Mouse (Mus musculus): ENCODE measurements around the gene Olfr573-ps1.

Olfr573-ps1 gene

GRCm38 (mm10) chr7:102942475-102942874, at the start of gene Olfr573-ps1:
Olfr573-ps1 (minus strand) TSS chr7:102942575.
- DNase-seq (ENCODE audit: low spot score in 2 of 2) = no peak

DNA sequence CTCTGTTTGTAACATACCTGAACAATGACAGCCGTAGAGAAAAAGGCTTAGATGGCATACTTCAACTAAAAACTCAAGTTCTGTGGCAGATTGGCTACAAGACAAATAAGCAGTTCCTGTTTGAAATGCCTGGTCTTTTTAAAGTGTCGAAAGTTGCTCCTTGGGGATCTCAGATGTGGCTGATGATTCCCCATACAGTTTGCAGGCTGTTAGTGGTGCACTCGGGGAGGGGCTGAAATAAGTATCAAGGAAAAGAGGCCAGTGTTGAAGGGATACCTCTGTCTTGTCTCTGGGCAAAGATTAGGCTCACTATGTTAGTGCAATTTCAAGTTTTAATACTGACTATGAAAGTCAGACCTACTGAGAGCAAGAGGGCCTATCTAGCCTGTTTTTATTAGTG, 46.8 kb upstream of the Olfr573-ps1 start, which contains the start of gene Olfr578:
TSS of gene Olfr578 (minus strand) at position 101 of the 400 bp plus-strand sequence.
- no peak for DNase-seq (ENCODE audit: low spot score in 2 of 2)

- no peak for DNase-seq (ENCODE audit: low spot score in 2 of 2)
These were observed 33.5 kb upstream of the Olfr573-ps1 start, which contains the start of gene Olfr577 for GRCm38 (mm10) chr7:102975843-102976242. Olfr577 (minus strand) TSS chr7:102975943.

- DNase-seq (ENCODE audit: low spot score in 2 of 2) = no peak
These were observed 32.0 kb upstream of the Olfr573-ps1 start for GRCm38 (mm10) chr7:102974399-102974798.

DNA sequence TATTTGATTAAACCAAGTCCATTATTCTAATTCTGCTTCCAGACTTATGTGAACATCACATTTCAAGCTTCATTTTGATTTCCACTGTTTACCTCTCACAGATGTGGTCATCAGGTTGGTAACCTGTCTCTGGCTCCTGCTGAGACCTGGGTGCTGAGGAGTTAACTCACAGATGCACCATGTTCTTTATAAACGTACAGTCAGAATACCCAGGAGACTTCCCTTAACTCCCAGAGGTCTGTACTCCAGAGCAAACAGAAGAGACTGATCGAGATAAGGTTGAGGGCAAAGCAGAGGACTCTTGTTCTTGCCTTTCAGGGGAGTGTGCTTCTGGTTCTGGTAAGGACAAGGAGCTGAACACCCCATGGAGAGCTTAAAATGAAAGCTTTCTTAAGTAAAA, 20.0 kb upstream of the Olfr573-ps1 start, which contains the start of gene Olfr576:
TSS of gene Olfr576 (plus strand) at position 301 of the 400 bp plus-strand sequence.
- no peak for DNase-seq (ENCODE audit: low spot score in 2 of 2)

GRCm38 (mm10) chr7:102958593-102958992, 16.2 kb upstream of the Olfr573-ps1 start, which contains the start of gene Olfr575:
Olfr575 (minus strand) TSS chr7:102958775.
- no peak for DNase-seq (ENCODE audit: low spot score in 2 of 2)

DNA sequence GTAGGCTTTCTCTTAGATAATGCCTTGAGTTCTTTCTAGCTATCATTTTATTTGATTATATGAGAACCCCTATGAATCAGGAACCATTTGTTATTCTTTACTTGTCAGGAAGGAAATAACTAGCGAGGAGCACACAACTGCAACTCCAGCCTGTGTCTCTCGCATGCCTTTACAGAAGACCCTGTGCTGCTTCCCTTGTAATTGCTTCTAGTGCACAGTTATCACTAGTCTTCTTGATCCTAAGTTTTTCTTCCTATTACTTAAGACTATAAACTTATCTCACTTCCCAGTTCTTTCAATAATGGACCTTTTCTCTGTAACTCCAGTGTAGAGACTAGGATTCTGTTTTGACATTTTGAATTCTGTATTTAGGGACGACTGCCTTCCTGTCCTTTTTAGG, 15.8 kb upstream of the Olfr573-ps1 start:
- DNase-seq (ENCODE audit: low spot score in 2 of 2) = no peak

DNA sequence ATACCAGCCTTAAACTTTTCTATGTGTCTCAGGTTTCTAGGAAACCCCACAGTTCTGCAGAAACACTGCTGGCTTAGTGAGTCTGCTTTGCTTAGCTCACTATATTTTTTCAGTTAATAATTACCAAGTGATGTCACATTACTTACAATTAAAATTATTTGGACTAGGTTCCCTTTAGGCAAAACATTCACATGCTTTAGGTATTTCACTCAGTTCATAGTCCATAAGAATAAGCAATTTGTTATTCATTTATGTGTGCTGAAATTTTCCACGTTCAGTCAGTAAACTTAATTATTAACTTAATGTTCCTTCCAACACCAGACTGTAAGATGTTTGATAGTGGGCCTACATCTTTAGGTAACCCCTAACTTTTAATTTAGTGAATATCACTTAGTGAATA, 8.4 kb upstream of the Olfr573-ps1 start:
- DNase-seq (ENCODE audit: low spot score in 2 of 2) = no peak

DNA sequence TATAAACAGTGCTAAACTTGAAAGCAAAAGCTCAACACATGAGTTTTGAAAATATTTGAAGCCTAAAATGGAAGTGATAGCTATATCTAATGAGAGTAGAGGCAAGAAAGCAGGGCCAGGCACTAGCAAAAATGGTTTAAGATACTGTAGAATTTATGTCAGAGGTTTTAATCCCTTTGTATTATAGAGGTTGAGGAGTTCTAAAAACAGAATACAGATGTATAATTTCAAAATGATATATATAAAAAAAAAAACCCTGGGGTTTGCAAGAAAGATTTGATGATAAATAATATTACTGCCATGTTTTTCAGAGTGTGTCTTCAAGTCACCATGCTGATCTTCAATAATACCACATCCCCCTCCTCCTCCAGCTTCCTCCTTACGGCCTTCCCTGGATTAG, 5.8 kb upstream of the Olfr573-ps1 start, which contains the start of gene Olfr574:
TSS of gene Olfr574 (plus strand) at position 301 of the 400 bp plus-strand sequence.
- DNase-seq (ENCODE audit: low spot score in 2 of 2) = no peak

GRCm38 (mm10) chr7:102943417-102943816, 1.0 kb upstream of the Olfr573-ps1 start:
- no peak for DNase-seq (ENCODE audit: low spot score in 2 of 2)

- DNase-seq (ENCODE audit: low spot score in 2 of 2) = no peak
These were observed 15.3 kb downstream of the Olfr573-ps1 start for GRCm38 (mm10) chr7:102927105-102927504.

GRCm38 (mm10) chr7:102924109-102924508, 18.3 kb downstream of the Olfr573-ps1 start, which contains the start of gene Olfr572:
Olfr572 (plus strand) TSS chr7:102924409.
- no peak for DNase-seq (ENCODE audit: low spot score in 2 of 2)

DNA sequence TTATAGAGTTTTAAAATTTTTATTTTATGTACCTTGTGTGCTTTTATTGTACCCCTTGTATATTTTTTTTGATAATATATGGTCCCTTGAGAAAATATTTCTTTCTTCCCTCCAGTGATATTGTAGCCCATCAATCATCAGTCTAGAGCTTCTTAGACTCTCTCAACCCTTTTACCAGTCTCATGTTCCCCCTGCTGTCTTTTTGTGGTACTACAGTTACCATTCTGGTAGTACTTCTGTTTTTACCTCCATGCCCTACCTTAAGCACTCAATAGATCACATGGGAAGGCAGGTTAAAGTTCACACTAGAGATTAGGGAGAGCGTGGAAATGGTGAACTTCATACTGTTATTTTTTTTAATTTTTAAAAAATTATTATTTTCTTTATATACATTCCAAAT, 22.7 kb downstream of the Olfr573-ps1 start:
- no peak for DNase-seq (ENCODE audit: low spot score in 2 of 2)

- DNase-seq (ENCODE audit: low spot score in 2 of 2) = no peak
These were observed 25.1 kb downstream of the Olfr573-ps1 start, which contains the start of gene Olfr571 for GRCm38 (mm10) chr7:102917032-102917875. Olfr571 (minus strand) TSS chr7:102917536.

GRCm38 (mm10) chr7:102916405-102916804, 26.0 kb downstream of the Olfr573-ps1 start:
- no peak for DNase-seq (ENCODE audit: low spot score in 2 of 2)

GRCm38 (mm10) chr7:102915261-102915660, 27.1 kb downstream of the Olfr573-ps1 start:
- no peak for DNase-seq (ENCODE audit: low spot score in 2 of 2)
